Mouse (Mus musculus) embryo, embryonic 10.5 days (tissue): Measurements from ENCODE around the gene Gcm2.
A peak's percentile ranks its signal among the peaks of the same experiment; 100 is the strongest.

Experiments used
- DNase-seq: peaks from one replicate; pipeline ENCODE4 v3.0.0-alpha.2; 2015; ENCODE audit warnings: low spot score

Gcm2 gene

DNA sequence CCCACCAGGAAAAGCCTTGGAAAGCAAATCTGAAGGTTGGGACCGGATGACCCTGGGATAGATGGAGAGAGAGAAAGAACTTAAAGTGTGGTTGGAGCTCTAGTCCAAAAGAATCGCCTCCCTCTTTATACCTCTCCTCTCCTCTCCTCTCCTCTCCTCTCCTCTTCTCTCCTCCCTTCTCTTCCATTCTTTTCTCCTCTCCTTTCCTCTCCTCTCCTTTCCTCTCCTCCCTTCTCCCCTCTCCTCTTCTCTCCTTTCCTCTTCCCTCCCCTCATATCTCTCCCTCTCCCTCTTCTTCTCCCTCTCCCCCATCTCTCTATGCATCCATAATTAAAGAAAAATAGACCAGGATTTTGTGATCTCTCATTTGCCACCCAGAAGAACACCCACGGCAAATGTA lies at the start of gene Gcm2:
TSS of gene Gcm2 (minus strand) at position 101 of the 400 bp plus-strand sequence.
- DNase-seq, result no peak

DNA sequence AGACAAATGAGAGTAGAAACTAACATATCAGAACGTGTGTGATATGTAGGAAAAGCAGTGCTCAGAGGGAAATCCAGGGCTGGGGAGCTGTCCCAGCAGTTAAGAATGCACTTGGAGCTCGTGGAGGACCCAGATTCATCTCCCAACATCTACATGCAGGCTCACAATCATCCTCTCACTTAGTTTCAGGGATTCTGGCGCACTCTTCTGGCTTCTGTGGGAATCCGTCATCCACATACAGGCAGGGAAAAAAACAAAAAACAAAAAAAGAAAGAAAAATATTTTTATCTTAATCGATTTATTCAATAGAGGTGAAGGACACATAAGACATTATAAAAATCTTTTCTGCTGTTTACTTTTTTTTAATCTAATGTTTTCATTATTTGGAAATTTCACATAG lies 47.6 kb upstream of the Gcm2 start:
- DNase-seq, result peak; percentile 19

- no peak for DNase-seq
Observed at GRCm38 (mm10) chr13:41153146-41153545, 42.3 kb upstream of the Gcm2 start.

DNA sequence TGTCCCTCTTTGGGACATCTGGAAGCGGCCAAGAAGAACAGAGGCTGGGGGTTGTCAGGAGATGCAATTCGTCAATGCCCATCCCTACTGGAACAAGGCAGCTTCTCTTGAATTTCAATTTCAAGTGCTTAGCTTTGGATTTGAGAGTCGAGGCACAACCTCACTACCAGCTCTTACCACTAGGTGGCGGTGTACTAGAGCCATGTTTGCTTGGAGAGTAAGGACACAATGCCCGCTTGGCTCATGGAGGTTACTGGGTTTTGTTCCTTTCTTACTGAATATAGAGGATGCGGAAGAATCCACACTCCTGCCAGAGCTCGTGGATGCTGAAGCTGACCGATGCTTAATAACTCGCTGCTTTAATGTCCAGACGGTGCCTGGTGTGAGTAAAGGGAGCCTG lies 35.4 kb upstream of the Gcm2 start:
- peak; percentile 80 for DNase-seq

GRCm38 (mm10) chr13:41145433-41145970 lies 34.7 kb upstream of the Gcm2 start:
- DNase-seq, result no peak

DNA sequence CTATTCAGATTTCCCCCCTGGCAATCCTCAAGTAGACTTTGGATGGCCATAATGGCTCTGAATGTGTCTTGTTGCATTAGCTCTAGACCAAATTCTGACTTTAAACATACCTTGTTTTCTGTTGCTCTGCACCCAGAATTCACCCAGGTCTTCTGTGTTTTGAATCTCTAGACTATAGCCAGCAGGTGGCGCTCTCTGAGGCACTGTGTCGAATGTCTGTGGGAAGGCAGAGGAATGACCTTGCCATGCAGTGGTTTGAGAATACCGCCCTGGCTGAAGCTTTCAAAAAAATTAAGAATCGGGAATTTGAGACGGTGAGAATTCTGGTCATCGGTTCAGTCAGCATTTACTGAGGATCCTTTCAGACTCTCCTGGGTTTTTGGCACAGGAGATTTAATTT lies 24.1 kb upstream of the Gcm2 start:
- DNase-seq, result peak; percentile 93

- no peak for DNase-seq
Observed at GRCm38 (mm10) chr13:41129061-41129460, 18.2 kb upstream of the Gcm2 start.

DNA sequence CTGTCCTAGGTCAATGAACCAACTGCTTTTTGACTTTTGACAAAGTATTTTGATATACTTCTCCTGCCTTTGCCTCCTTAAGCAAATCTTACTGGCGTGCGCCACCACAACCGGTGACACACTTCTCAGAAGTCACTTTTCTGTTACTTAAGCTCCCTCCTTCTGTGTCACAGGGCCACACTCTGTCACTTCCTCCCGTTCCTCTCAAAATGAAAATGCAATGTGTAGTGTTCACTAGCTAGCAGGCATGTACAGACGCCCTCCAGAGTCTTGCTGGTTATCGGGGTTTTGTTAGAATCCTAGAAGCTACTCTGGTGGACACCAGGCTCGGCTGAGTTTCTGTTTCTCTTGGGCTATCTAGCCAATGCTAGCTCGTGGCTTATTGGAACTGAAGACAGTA lies 17.5 kb upstream of the Gcm2 start:
- DNase-seq, result no peak

DNA sequence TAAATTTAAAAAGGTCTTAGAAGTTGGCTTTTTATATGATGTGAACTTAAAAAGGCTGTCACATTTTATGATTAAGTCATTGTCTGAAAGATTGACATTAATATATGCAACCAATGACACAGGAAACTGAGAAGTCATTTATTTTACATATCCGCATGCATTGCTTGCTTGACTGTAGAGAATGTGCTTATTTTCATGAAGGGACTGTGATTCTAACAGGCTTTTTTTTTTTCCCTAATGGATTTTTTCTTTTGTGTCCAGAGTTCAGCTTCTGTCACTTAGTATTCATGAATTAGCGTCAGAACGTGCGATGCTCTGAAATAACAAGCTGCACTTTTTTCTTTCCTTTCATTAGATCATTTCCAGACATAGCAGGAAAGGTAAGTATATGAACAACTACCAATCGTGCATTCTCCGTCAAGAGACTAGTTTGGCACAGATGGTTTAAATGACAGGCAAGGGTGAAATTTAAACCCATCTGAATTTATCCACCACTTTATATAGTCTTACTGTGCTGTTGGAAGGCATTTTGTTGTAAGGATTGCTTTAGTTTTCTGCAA lies 12.9 kb upstream of the Gcm2 start:
- DNase-seq, result no peak

DNA sequence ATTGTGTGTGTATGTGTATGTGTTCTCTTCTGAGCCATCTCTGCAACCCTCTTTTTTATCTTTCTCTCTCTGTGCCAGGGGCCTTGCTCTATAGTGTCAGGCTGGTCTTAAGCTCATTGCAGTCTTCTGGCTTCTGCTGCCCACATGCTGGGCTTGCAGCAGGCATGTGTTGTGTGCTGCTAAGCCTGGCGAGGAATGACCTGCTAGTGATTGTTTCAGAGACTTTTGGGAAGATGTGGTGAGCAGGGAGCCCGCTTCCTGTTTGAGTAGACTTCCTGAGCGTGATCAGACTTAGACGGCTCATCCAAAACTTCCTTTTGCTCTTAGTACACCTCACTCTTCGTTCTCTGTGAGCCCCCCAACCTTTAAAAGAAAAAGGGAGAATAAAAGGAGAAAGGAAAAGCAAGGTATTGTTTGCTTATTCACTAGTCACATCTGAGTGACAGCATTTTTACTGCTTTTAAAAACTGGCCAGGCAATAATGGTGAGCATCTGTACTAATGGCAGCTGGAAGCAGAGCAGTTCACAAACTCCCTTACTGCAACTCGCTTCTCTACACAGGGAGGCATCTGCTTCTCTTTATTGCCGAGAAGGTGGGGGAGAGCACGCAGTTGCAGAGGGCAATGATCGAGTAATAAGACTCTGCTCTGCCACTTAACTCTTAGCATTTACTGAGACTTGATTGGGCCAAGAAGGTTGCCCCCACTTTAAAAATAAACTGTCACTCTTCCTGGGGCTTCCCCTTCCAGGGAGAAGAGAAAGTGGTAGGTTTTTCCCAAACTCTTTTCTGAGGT lies 8.5 kb upstream of the Gcm2 start:
- peak; percentile 22 for DNase-seq

- no peak for DNase-seq
Observed at GRCm38 (mm10) chr13:41113940-41114339, 3.1 kb upstream of the Gcm2 start, which contains the start of gene Sycp2l. Gene Sycp2l (plus strand): TSS chr13:41114307.

- no peak for DNase-seq
Observed at GRCm38 (mm10) chr13:41105541-41105940, 5.3 kb downstream of the Gcm2 start.

GRCm38 (mm10) chr13:41103841-41104525 lies 6.9 kb downstream of the Gcm2 start:
- no peak for DNase-seq

GRCm38 (mm10) chr13:41100031-41100430 lies 10.8 kb downstream of the Gcm2 start:
- no peak for DNase-seq

DNA sequence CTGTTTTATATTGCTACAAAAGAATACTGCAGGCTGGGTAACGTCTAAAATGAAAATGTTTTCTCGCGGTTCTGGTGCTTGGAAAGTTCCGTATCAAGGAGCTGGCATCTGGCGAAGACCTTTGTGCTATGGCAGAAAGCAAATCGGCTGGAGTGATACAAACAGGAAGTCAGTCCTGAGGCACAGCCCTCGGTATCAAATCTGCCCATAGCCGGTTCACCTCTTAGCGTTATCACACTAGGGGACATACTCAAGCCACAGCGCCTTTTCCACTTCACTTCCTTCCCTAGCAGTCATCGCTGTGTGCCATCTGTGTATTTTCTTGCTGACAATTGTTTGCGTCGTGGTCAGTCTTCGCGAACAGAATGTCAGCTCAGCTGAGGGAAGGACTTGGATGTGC lies 12.5 kb downstream of the Gcm2 start:
- DNase-seq, result no peak

DNA sequence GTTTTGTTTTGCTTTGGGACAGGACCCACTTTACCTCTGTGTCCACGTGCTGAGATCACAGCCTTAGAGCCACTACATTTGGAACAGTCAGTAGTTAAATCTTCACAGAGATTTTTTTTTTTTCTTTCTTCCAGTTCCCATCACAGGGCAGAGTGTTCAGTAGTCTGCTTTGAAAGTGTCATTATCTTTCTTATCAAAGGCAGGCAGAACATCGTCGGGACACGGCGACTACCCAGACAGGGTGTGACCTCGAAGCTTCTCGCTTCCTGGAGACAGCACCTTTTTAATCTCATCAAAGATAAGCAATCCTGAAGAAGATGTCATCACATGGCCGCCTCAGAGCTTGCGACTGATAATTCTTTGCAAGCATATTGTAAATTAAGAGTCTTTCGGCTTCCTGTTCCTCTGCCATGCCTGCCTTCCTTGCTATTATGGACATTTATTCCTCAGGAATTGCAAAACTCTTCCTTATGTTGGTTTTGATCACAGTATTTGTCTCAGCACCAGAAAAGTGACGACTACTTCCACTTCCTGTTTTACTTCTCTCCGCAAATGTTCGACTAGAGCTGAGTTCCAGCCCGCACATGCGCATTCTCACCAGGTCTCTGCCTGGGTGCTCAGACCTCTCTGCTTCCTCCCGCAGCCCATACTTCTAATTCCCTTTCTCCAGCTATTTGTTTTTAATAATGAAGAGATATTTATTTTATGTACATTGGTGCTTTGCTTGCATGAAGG lies 13.3 kb downstream of the Gcm2 start:
- DNase-seq, result no peak

- DNase-seq, result no peak
Observed at GRCm38 (mm10) chr13:41094160-41094559, 16.7 kb downstream of the Gcm2 start.

- DNase-seq, result peak; percentile 54
Observed at GRCm38 (mm10) chr13:41091271-41091670, 19.6 kb downstream of the Gcm2 start.

GRCm38 (mm10) chr13:41088746-41089145 lies 22.1 kb downstream of the Gcm2 start:
- DNase-seq, result no peak

GRCm38 (mm10) chr13:41085140-41085539 lies 25.7 kb downstream of the Gcm2 start:
- peak; percentile 61 for DNase-seq

DNA sequence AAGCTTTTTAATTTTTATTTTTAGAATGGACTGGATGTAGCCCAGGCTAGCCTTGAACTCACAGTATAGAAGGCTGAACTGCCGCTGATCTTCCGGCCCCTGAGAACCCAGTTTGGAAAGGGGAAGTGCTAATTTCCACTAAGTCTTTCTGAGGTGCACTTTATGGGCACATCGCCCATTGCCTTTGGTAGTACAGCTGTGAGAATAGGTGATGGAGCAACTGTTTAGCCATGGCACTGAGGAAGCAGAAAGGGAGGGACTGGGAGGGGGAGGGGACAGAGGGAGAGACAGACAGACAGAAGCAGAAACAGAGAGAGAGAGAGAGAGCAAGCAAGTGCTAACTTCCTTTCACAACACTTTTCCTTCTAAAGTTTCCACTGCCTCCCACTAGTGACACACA lies 26.3 kb downstream of the Gcm2 start:
- DNase-seq, result no peak

DNA sequence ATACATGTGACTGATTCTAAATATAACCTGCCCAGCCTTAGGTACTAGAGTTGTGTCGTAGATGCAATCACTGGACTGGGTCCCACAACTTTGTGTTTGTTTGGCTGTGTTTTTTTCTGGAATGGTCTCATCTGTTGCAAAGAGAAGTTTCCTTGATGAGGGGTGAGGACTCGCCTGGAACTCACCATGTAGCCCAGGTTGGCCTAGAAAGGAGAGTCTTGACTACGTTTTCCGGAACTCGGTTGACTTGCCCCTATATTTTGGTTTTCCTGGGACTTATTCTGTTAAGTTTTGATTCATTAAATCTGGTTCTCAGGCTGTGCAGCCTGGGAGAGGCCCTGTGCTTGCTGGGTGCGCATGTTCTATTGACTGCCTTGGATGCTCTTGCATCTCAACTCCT lies 30.1 kb downstream of the Gcm2 start:
- DNase-seq, result no peak
